Mouse (Mus musculus): ENCODE measurements at regions not wholly inside any gene's neighbourhood (a gene's known extent, or its start where the extent isn't known, plus 50 kb on each side); places are given as distances from the start of the nearest gene placed in this dataset.

- ATAC-seq (ENCODE audit: insufficient read depth), result no peak
- no peaks in the 10 kb centered on the region; the same call in 1 of the 2 replicates for H3K9me3 ChIP-seq (ENCODE audit: low read depth, low read length)
- H3K4me1 ChIP-seq (ENCODE audit: insufficient read depth), result no peaks in the 10 kb centered on the region
- 90% methylated on average over 1 of the region's 1 CpGs for WGBS
- no peaks in the 10 kb centered on the region for H3K27me3 ChIP-seq (ENCODE audit: insufficient read depth, low read length)
- no peak for DNase-seq
- TF ChIP-seq CTCF (IDR thresholded peaks at IDR 0.05; ENCODE audit: low read depth), result no peak
- H3K9ac ChIP-seq, result no peak overlapping the region
- H3K4me2 ChIP-seq, result no peak overlapping the region
- no peaks in the 10 kb centered on the region for H3K36me3 ChIP-seq (ENCODE audit: insufficient read depth)
- no peak overlapping the region for H3K4me3 ChIP-seq (ENCODE audit: low read depth, low read length)
- no peak overlapping the region for H3K27ac ChIP-seq (ENCODE audit: low read depth)
These were observed 256.0 kb downstream of the Lrriq3 start for GRCm38 (mm10) chr3:155349185-155349584.

- ATAC-seq (ENCODE audit: insufficient read depth), result no peak
- H3K9ac ChIP-seq, result no peak overlapping the region
These were observed 258.4 kb downstream of the Lrriq3 start for GRCm38 (mm10) chr3:155351636-155352035.

DNA sequence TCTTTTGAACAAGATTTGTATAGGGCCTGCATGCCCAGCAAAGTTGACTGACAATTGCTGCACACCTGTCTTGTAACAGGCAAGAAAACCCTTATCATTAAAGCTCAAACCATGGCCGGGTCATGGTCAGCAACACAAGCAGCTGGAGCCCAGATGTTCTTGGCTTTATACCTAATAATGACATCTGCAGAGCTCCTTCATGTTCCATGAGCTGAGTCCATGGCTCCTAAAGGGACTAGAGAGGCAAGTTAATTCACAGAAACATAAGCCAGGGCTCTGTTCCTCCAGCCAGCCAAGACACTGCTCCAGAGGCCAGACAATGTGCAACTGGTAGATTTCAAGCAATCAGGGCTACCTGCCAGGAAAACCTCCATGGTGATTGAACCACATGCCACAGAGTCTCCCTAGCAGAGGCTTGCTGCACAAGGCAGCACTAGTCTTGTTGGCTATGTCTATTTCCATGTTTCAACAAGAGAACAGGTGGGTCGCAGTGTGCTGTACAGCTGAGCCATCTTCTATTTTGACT is 259.1 kb downstream of the Lrriq3 start:
- Histone ChIP-seq H3K9ac (no peak overlapping the region), H3K4me1 (ENCODE audit: insufficient read depth) (no peaks in the 10 kb centered on the region), H3K9me3 (ENCODE audit: low read depth, low read length) (no peaks in the 10 kb centered on the region; the same call in 1 of the 2 replicates), H3K4me3 (ENCODE audit: low read depth, low read length) (no peak overlapping the region), H3K27me3 (ENCODE audit: insufficient read depth, low read length) (no peaks in the 10 kb centered on the region), H3K4me2 (no peak overlapping the region), H3K27ac (ENCODE audit: low read depth) (no peak overlapping the region), H3K36me3 (ENCODE audit: insufficient read depth) (no peaks in the 10 kb centered on the region)
- DNase-seq (no peak), ATAC-seq (ENCODE audit: insufficient read depth) (no peak)
- TF ChIP-seq CTCF (IDR thresholded peaks at IDR 0.05; ENCODE audit: low read depth), result no peak
- WGBS, result 78% methylated on average over 2 of the region's 2 CpGs

More at GRCm38 (mm10) chr3:155351636-155352035, 258.4 kb downstream of the Lrriq3 start:
- no peaks in the 10 kb centered on the region for H3K27me3 ChIP-seq (ENCODE audit: insufficient read depth, low read length)
- H3K4me2 ChIP-seq, result no peak overlapping the region
- no peak overlapping the region for H3K27ac ChIP-seq (ENCODE audit: low read depth)
- no peaks in the 10 kb centered on the region for H3K36me3 ChIP-seq (ENCODE audit: insufficient read depth)
- no peak overlapping the region for H3K4me3 ChIP-seq (ENCODE audit: low read depth, low read length)
- DNase-seq, result no peak
- H3K4me1 ChIP-seq (ENCODE audit: insufficient read depth), result no peaks in the 10 kb centered on the region
- 81% methylated on average over 2 of the region's 2 CpGs for WGBS
- TF ChIP-seq CTCF (IDR thresholded peaks at IDR 0.05; ENCODE audit: low read depth), result no peak
- no peaks in the 10 kb centered on the region; the same call in 1 of the 2 replicates for H3K9me3 ChIP-seq (ENCODE audit: low read depth, low read length)

GRCm38 (mm10) chr3:155360399-155360798 is 267.2 kb downstream of the Lrriq3 start:
- WGBS, result 67% methylated on average over 1 of the region's 1 CpGs
- ATAC-seq (ENCODE audit: insufficient read depth) (no peak; the same call in 1 of the 2 replicates), DNase-seq (peak; percentile 11)
- Histone ChIP-seq H3K9me3 (ENCODE audit: low read depth, low read length) (no peaks in the 10 kb centered on the region), H3K9ac (no peak overlapping the region), H3K36me3 (ENCODE audit: insufficient read depth) (no peaks in the 10 kb centered on the region), H3K4me1 (ENCODE audit: insufficient read depth) (no peaks in the 10 kb centered on the region), H3K4me2 (no peak overlapping the region), H3K27ac (ENCODE audit: low read depth) (no peak overlapping the region), H3K27me3 (ENCODE audit: insufficient read depth, low read length) (no peaks in the 10 kb centered on the region), H3K4me3 (ENCODE audit: low read depth, low read length) (no peak overlapping the region)
- no peak for TF ChIP-seq CTCF (IDR thresholded peaks at IDR 0.05; ENCODE audit: low read depth)

DNA sequence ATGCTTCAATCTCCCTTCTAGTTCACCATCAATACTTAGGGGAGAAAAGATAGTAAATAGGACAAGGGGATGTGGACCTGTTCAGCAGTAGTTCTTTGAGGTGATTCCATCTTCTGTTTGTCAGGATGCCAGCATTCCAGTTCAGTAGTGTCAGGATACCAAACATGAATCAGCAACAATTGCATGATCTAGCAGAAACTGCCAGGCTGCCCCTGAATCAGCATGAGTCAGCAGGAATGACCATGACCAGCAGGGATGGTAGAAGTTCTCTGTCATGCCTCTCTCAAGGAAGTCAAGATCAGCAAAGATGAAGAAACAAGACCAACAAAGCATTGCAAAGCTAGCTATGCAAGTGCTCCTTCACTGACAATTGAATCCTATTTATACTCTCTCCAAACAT is 277.5 kb downstream of the Lrriq3 start:
- Histone ChIP-seq H3K36me3 (ENCODE audit: insufficient read depth) (no peaks in the 10 kb centered on the region), H3K27ac (ENCODE audit: low read depth) (no peak overlapping the region), H3K4me2 (no peak overlapping the region), H3K9ac (no peak overlapping the region), H3K4me3 (ENCODE audit: low read depth, low read length) (no peak overlapping the region), H3K27me3 (ENCODE audit: insufficient read depth, low read length) (no peaks in the 10 kb centered on the region), H3K4me1 (ENCODE audit: insufficient read depth) (no peaks in the 10 kb centered on the region), H3K9me3 (ENCODE audit: low read depth, low read length) (no peaks in the 10 kb centered on the region)
- TF ChIP-seq CTCF (IDR thresholded peaks at IDR 0.05; ENCODE audit: low read depth), result no peak
- no peak for ATAC-seq (ENCODE audit: insufficient read depth)
- no peak for DNase-seq

DNA sequence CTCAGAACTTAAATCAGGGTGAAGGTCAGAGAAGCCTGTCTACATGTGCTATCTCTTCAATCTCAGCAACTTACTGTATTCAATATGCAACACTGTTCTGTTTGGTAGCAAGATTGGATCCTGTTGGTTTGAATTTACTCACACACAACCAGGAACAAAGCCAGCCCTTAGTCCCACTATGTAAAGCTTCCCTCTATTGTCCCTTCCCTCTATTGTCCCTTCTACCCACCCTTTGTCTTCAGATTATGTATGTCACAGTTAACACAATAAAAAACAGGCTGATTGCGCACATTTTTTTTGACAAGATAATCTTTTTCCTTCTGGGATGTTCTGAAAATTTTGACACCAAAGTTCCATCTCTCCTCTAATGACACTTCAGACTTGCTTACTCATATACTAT is 280.4 kb downstream of the Lrriq3 start:
- 88% methylated on average over 1 of the region's 1 CpGs for WGBS
- ATAC-seq (ENCODE audit: insufficient read depth), result no peak
- Histone ChIP-seq H3K27me3 (ENCODE audit: insufficient read depth, low read length) (no peaks in the 10 kb centered on the region), H3K36me3 (ENCODE audit: insufficient read depth) (no peaks in the 10 kb centered on the region), H3K4me2 (no peak overlapping the region), H3K9me3 (ENCODE audit: low read depth, low read length) (no peaks in the 10 kb centered on the region), H3K4me1 (ENCODE audit: insufficient read depth) (no peaks in the 10 kb centered on the region), H3K4me3 (ENCODE audit: low read depth, low read length) (no peak overlapping the region), H3K9ac (no peak overlapping the region), H3K27ac (ENCODE audit: low read depth) (no peak overlapping the region)
- TF ChIP-seq CTCF (IDR thresholded peaks at IDR 0.05; ENCODE audit: low read depth), result no peak
- DNase-seq, result no peak

GRCm38 (mm10) chr3:155381910-155382309 is 288.7 kb downstream of the Lrriq3 start:
- no peak for DNase-seq
- H3K9me3 ChIP-seq (ENCODE audit: low read depth, low read length), result no peaks in the 10 kb centered on the region
- WGBS, result 77% methylated on average over 4 of the region's 4 CpGs

DNA sequence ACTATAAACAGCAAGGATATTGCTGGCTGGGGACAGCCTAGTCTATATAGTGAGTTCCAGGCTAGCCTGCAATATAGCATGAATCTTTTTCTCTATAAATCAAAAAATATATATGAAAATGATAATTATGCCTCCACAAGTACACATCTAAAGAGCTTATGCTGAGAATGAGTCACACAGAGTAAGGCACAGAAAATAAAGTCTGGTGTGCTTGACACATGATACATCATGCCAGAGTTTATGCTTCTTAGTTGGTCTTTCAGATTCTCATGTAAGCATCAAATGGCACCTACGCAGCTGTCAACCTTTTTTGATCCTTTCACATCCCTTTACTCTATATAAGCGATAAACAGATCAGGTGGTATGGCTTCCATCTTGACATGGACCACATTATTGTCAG is 289.6 kb downstream of the Lrriq3 start:
- Histone ChIP-seq H3K9ac (no peak overlapping the region), H3K27me3 (ENCODE audit: insufficient read depth, low read length) (no peaks in the 10 kb centered on the region), H3K4me2 (no peak overlapping the region), H3K4me3 (ENCODE audit: low read depth, low read length) (no peak overlapping the region), H3K36me3 (ENCODE audit: insufficient read depth) (no peaks in the 10 kb centered on the region), H3K4me1 (ENCODE audit: insufficient read depth) (no peaks in the 10 kb centered on the region), H3K27ac (ENCODE audit: low read depth) (no peak overlapping the region), H3K9me3 (ENCODE audit: low read depth, low read length) (no peaks in the 10 kb centered on the region)
- no peak for ATAC-seq (ENCODE audit: insufficient read depth)
- no peak for TF ChIP-seq CTCF (IDR thresholded peaks at IDR 0.05; ENCODE audit: low read depth)
- 70% methylated on average over 2 of the region's 2 CpGs for WGBS
- no peak for DNase-seq

More at GRCm38 (mm10) chr3:155381910-155382309, 288.7 kb downstream of the Lrriq3 start:
- no peaks in the 10 kb centered on the region for H3K27me3 ChIP-seq (ENCODE audit: insufficient read depth, low read length)
- H3K27ac ChIP-seq (ENCODE audit: low read depth), result no peak overlapping the region
- H3K4me2 ChIP-seq, result no peak overlapping the region
- TF ChIP-seq CTCF (IDR thresholded peaks at IDR 0.05; ENCODE audit: low read depth), result no peak
- no peaks in the 10 kb centered on the region for H3K4me1 ChIP-seq (ENCODE audit: insufficient read depth)
- H3K4me3 ChIP-seq (ENCODE audit: low read depth, low read length), result no peak overlapping the region
- no peak for ATAC-seq (ENCODE audit: insufficient read depth)
- H3K36me3 ChIP-seq (ENCODE audit: insufficient read depth), result no peaks in the 10 kb centered on the region
- H3K9ac ChIP-seq, result no peak overlapping the region
